21 mouse cellular contexts compared by ENCODE assay signal in genomic region chr3:80750786-80751185, GRCm38 (mm10). TPM values are rescaled to one million over a fixed set of nuclear protein-coding genes. Genes with fewer than 3 reads are reported as not detected.
"Had no signal": no experiment of that assay in that cellular context is flagged by ENCODE, and none has a peak within 500 bp of the region (broad histone marks: within the 10 kb centered on the region; RNA-seq: fewer than 3 reads in every experiment).

No protein-coding gene starts in this region.

- H3K36me3 ChIP-seq: liver, embryonic 13.5 days; liver, embryonic 15.5 days; lung, embryonic 15.5 days; midbrain, embryonic 13.5 days; neural tube, embryonic 12.5 days had no signal

- ATAC-seq: liver, postnatal 0 days; lung, postnatal 0 days; midbrain, embryonic 13.5 days had no signal

- DNase-seq: liver, embryonic 13.5 days; liver, postnatal 0 days; lung, adult 2 months; lung, postnatal 14 days; lung, postnatal 36 days; right cerebral cortex, adult 18-20 months; right cerebral cortex, postnatal 25 days; right cerebral cortex, postnatal 4 days; spleen, adult 18-20 months; thymus, adult 18-20 months; thymus, postnatal 14 days; thymus, postnatal 36 days had no signal

- H3K27ac ChIP-seq: liver, embryonic 13.5 days; liver, embryonic 15.5 days; lung, embryonic 15.5 days; macrophage; midbrain, embryonic 13.5 days; neural tube, embryonic 12.5 days had no signal

- H3K9me3 ChIP-seq: liver, embryonic 13.5 days; liver, embryonic 15.5 days; lung, embryonic 15.5 days; megakaryocyte, embryonic 14.5 days; midbrain, embryonic 13.5 days; neural tube, embryonic 12.5 days had no signal

- H3K27me3 ChIP-seq: liver, embryonic 13.5 days; liver, embryonic 15.5 days; lung, embryonic 15.5 days; megakaryocyte, embryonic 14.5 days; midbrain, embryonic 13.5 days; neural tube, embryonic 12.5 days had no signal

- H3K9ac ChIP-seq: liver, embryonic 13.5 days; liver, embryonic 15.5 days; liver, postnatal 0 days; lung, embryonic 15.5 days; midbrain, embryonic 13.5 days; neural tube, embryonic 12.5 days had no signal

- H3K4me3 ChIP-seq: liver, embryonic 13.5 days; liver, embryonic 15.5 days; lung, embryonic 15.5 days; megakaryocyte, embryonic 14.5 days; midbrain, embryonic 13.5 days; neural tube, embryonic 12.5 days had no signal

- H3K4me2 ChIP-seq: liver, embryonic 13.5 days; liver, embryonic 15.5 days; lung, embryonic 15.5 days; midbrain, embryonic 13.5 days; neural tube, embryonic 12.5 days had no signal

- H3K4me1 ChIP-seq: liver, embryonic 13.5 days; liver, embryonic 15.5 days; lung, embryonic 15.5 days; megakaryocyte, embryonic 14.5 days; midbrain, embryonic 13.5 days; neural tube, embryonic 12.5 days had no signal

RNA-seq across cellular contexts. Expression of gene Gria2, which starts 51.8 kb away (rescaled TPM):
- total RNA-seq: monocyte, adult 5-6 weeks; neutrophil, adult 5-6 weeks had no signal
- polyA plus RNA-seq: liver, postnatal 0 days; macrophage had no signal
